Mouse (Mus musculus) heart, postnatal 0 days (tissue): ENCODE data around the gene Foxj1.

ENCODE experiments used
- CTCF ChIP-seq: IDR thresholded peaks from 2 replicates; pipeline ENCODE4 v1.5.1; 2016; ENCODE audit warnings: antibody characterized with exemption, control low read depth, low read depth
- EP300 ChIP-seq: IDR thresholded peaks from 2 replicates; pipeline ENCODE4 v1.6.1; 2016; ENCODE audit warnings: antibody characterized with exemption, low read depth

- TF ChIP-seq CTCF (no peak), EP300 (no peak)
Observed at GRCm38 (mm10) chr11:116358926-116359637, 23.9 kb upstream of the Foxj1 start.
